Mouse (Mus musculus) limb, embryonic 15.5 days (tissue): ENCODE results near the gene Ddx46. TPM values are rescaled to one million over a fixed set of nuclear protein-coding genes. Genes with fewer than 3 reads are reported as not detected.
A peak's percentile ranks its signal among the peaks of the same experiment; 100 is the strongest.

ENCODE experiments used
- ATAC-seq: fragments of 200-750 bp; cut with Nextera tagmentation; 2 replicates; pipeline ENCODE4 v1.8.0; 2017; ENCODE audit warnings: low read depth, moderate TSS enrichment; ENCODE audit not compliant: insufficient number of reproducible peaks, low FRiP score, low TSS enrichment
- H3K27ac ChIP-seq: fragments of 300-500 bp; sonication (generic); 2 replicates; pipeline ENCODE4 v1.5.1; 2015; ENCODE audit warnings: moderate library complexity, mild to moderate bottlenecking, inconsistent platforms
- H3K27me3 ChIP-seq: fragments of 300-500 bp; sonication (generic); 2 replicates; pipeline ENCODE4 v1.6.1; 2015; ENCODE audit warnings: inconsistent platforms
- H3K36me3 ChIP-seq: fragments of 300-500 bp; sonication (generic); 2 replicates; pipeline ENCODE4 v1.6.1; 2015; ENCODE audit warnings: inconsistent platforms
- H3K4me1 ChIP-seq: fragments of 300-500 bp; sonication (generic); 2 replicates; pipeline ENCODE4 v1.6.1; 2015; ENCODE audit warnings: inconsistent platforms
- H3K4me2 ChIP-seq: fragments of 300-500 bp; sonication (generic); 2 replicates; pipeline ENCODE4 v1.6.1; 2015; ENCODE audit warnings: mild to moderate bottlenecking, inconsistent platforms
- H3K4me3 ChIP-seq: fragments of 300-500 bp; sonication (generic); 2 replicates; pipeline ENCODE4 v1.5.1; 2015; ENCODE audit warnings: mild to moderate bottlenecking, inconsistent platforms
- H3K9ac ChIP-seq: fragments of 300-500 bp; sonication (generic); 2 replicates; pipeline ENCODE4 v1.6.1; 2015; ENCODE audit warnings: inconsistent platforms
- H3K9me3 ChIP-seq: fragments of 300-500 bp; sonication (generic); 2 replicates; pipeline ENCODE4 v1.6.1; 2016; ENCODE audit warnings: inconsistent platforms
- WGBS: fragments of 180-500 bp; shearing (Covaris S2); methylation state at CpG from one replicate; pipeline ENCODE4 v1.1.7; 2015; 5-methylcytosine and 5-hydroxymethylcytosine counted together
- polyA plus RNA-seq: library from polyadenylated mRNA; unstranded; fragments of >200 nt; fragmentation: Nextera tagmentation; extraction: Ambion mirVana; gene quantifications from 2 replicates; pipeline ENCODE4 v1.2.1, GENCODE M21; 2015

The Ddx46 gene
- polyA plus RNA-seq: 30.7 and 33.4 TPM in 2 replicates

GRCm38 (mm10) chr13:55634639-55635127, at the start of gene Ddx46:
Gene Ddx46, plus strand, starts transcription at chr13:55635027.
- Histone ChIP-seq H3K4me3 (peak within 1 kb of the TSS; percentile 98), H3K27me3 (no peaks in the 10 kb centered on the region), H3K36me3 (peaks cover 56% of the 10 kb centered on the region), H3K4me1 (peaks cover 15% of the 10 kb centered on the region), H3K27ac (no peak within 1 kb of the TSS), H3K9ac (peak within 1 kb of the TSS; percentile 93), H3K4me2 (peak within 1 kb of the TSS; percentile 69), H3K9me3 (no peaks in the 10 kb centered on the region)
- peak; percentile 78; the same call in 1 of the 2 replicates for ATAC-seq
- 6% methylated on average over 30 of the region's 30 CpGs for whole genome bisulfite sequencing

DNA sequence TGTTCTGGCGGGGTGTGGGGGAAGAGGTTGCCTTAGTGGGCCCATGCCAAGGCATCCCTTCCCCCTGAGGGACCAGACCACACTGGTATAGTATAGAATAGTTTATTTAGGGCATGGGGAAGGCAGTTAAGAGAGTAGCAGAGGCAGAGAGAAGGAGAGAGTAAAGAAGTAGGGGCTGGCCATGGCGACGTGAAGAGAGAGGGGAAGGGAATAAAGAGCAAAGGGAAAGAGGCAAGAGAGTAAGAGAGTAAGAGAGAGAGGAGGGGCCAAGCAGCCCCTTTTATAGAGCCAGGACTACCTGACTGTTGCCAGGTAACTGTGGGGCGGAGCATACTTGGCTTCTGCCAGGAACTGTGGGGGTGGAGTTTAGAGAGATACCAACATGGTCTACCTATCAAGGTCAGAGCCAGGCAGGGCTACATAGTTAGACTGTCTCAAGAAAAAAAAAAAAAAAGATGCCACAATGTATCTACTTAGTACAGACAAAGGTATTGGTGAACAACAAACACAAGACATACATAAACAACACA, 42.8 kb upstream of the Ddx46 start:
- Histone ChIP-seq H3K4me3 (no peak overlapping the region), H3K9ac (no peak overlapping the region), H3K27me3 (no peaks in the 10 kb centered on the region), H3K4me2 (no peak overlapping the region), H3K27ac (no peak overlapping the region), H3K36me3 (peaks cover 26% of the 10 kb centered on the region), H3K4me1 (peaks cover 11% of the 10 kb centered on the region), H3K9me3 (no peaks in the 10 kb centered on the region)
- ATAC-seq: no peak
- 72% methylated on average over 4 of the region's 4 CpGs for WGBS

DNA sequence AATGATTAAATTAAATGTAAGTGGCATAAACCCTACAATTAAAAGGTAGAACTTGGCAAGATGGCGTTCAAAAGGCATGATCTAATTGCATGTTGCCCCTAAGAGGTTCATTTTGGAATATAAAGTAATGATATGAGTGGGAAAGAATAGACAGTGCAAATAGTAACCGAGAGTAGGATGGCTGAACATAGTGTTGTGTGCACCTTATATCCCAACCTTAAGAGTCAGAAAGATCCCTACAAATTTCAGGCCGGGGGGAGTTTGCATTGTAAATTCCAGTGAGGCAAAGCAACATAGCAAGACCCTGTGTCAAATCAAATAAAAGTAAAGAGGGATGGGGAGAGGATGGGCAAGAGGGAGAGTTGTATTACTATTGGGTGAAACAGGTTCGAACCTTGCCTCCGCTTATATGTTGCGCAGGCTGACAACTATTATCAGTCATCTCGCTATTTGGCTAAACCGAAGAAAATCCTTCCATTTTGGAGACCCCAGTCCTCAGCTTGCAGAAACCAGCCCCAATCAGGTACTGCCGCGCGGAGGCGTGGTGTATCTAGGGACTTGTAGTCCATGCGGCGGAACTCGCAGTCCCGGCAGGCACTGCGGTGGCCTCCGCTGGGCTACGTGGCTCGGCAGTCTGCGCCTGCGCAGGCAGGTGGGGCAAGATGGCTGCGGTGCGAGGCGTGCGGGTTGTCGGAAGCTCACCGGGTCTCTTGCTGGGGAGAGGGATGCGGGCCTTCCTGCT, 42.1 kb upstream of the Ddx46 start:
- Histone ChIP-seq H3K4me1 (peaks cover 11% of the 10 kb centered on the region), H3K27me3 (no peaks in the 10 kb centered on the region), H3K9ac (peak overlapping the region; percentile 80), H3K4me3 (peak overlapping the region; percentile 70), H3K27ac (peak overlapping the region; percentile 74), H3K4me2 (peak overlapping the region; percentile 56), H3K9me3 (no peaks in the 10 kb centered on the region), H3K36me3 (peaks cover 32% of the 10 kb centered on the region)
- 5% methylated on average over 29 of the region's 29 CpGs for WGBS
- peak; percentile 97 for ATAC-seq

DNA sequence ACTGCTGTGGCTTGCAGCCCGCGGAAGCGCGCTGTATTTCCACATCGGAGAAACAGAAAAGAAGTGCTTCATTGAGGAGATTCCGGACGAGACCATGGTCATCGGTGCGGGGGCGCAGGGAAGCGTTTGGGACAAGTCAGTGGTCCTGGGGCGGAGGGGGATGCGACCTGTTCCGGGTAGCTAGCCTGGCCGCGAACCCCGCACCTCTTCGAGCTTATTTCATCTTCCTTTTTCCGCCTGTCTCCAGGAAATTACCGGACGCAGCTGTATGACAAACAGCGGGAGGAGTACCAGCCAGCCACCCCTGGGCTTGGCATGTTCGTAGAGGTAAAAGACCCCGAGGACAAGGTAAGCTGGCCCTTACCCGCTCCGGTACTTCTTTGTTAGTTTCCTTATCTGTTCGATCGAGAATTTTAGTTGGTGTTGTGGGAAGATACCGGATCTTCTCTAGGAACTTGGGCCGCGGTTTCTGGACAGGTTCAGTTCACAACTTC, 41.5 kb upstream of the Ddx46 start:
- Histone ChIP-seq H3K36me3 (peaks cover 39% of the 10 kb centered on the region), H3K4me1 (peaks cover 11% of the 10 kb centered on the region), H3K4me3 (peak overlapping the region; percentile 70), H3K27ac (peak overlapping the region; percentile 74), H3K9ac (peak overlapping the region; percentile 80), H3K4me2 (peak overlapping the region; percentile 56), H3K27me3 (no peaks in the 10 kb centered on the region), H3K9me3 (no peaks in the 10 kb centered on the region)
- ATAC-seq: 0 out of 2 replicates have a peak, but pooled peaks have one; percentile 33
- WGBS: under 1% methylated on average over 31 of the region's 31 CpGs

GRCm38 (mm10) chr13:55595375-55595774, 39.5 kb upstream of the Ddx46 start:
- Histone ChIP-seq H3K27ac (no peak overlapping the region), H3K4me3 (no peak overlapping the region), H3K27me3 (no peaks in the 10 kb centered on the region), H3K9ac (no peak overlapping the region), H3K36me3 (peaks cover 41% of the 10 kb centered on the region), H3K4me2 (no peak overlapping the region), H3K4me1 (peaks cover 16% of the 10 kb centered on the region), H3K9me3 (no peaks in the 10 kb centered on the region)
- 88% methylated on average over 12 of the region's 12 CpGs for WGBS
- no peak for ATAC-seq

- H3K4me1 ChIP-seq: peaks cover 23% of the 10 kb centered on the region
- H3K4me3 ChIP-seq: no peak overlapping the region
- H3K27ac ChIP-seq: no peak overlapping the region
- no peak overlapping the region for H3K9ac ChIP-seq
- 95% methylated on average over 12 of the region's 12 CpGs for WGBS
- no peaks in the 10 kb centered on the region for H3K27me3 ChIP-seq
- H3K9me3 ChIP-seq: no peaks in the 10 kb centered on the region
- H3K36me3 ChIP-seq: peaks cover 41% of the 10 kb centered on the region
- no peak for ATAC-seq
- H3K4me2 ChIP-seq: no peak overlapping the region
Measured at GRCm38 (mm10) chr13:55596802-55597201, 38.0 kb upstream of the Ddx46 start.

DNA sequence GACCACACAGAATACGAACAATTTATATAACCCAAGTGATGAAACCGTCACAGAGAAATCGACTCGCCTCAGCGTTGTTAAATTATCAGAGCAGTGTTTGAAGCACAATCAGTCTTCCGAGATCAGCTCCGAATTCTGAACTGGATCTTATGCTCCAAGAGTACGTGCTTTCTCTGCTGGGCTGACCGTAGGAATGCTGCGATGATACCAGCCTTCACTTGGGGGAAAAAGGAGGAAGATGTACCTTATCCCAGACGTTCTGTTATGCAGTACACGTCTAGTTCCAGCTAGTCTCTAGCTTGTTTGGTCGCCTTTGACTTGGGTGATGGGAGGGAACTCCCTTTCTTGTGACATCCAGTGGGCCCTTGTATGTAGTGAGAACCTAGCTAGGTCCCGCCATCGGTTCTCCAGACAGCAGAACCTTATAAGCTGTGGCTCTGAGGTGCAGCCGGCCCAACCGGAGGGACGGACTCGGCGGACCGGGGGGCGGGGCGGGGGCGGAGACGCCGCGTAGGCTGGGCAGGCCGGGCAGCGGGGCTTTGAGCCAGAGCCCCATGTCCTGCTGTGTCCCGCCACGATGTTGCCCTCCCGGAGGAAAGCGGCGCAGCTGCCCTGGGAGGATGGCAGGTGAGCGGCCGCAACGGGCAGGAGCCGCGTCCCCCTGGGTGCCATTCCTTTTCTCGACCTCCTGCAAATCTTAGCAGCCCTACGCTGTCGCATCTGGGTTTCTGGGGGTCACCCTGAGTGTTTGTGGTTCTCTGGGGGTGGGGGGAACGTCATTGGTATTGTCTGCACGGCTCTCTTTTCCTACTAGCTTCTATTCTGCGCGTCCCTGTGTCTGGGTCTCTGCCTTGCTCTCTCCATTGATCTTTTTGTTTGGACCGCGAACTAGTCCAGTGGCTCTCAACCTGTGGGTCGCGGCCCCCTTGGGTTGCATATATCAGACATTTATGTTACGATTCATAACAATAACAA, 35.0 kb upstream of the Ddx46 start, which contains the start of gene B4galt7:
B4galt7 (plus strand) TSS at position 331 of the 975 bp plus-strand sequence.
- H3K27ac ChIP-seq: peak within 1 kb of the TSS; percentile 50; the same call in 1 of the 2 replicates
- peaks cover 16% of the 10 kb centered on the region for H3K4me1 ChIP-seq
- peak within 1 kb of the TSS; percentile 75 for H3K4me3 ChIP-seq
- peak within 1 kb of the TSS; percentile 67 for H3K9ac ChIP-seq
- no peaks in the 10 kb centered on the region for H3K27me3 ChIP-seq
- peaks cover 53% of the 10 kb centered on the region for H3K36me3 ChIP-seq
- H3K4me2 ChIP-seq: peak within 1 kb of the TSS; percentile 63
- 8% methylated on average over 51 of the region's 51 CpGs for WGBS
- no peaks in the 10 kb centered on the region for H3K9me3 ChIP-seq
- peak; percentile 82 for ATAC-seq

GRCm38 (mm10) chr13:55600657-55601056, 34.2 kb upstream of the Ddx46 start:
- Histone ChIP-seq H3K36me3 (peaks cover 51% of the 10 kb centered on the region), H3K4me2 (peak overlapping the region; percentile 63)
- WGBS: 21% methylated on average over 9 of the region's 9 CpGs

DNA sequence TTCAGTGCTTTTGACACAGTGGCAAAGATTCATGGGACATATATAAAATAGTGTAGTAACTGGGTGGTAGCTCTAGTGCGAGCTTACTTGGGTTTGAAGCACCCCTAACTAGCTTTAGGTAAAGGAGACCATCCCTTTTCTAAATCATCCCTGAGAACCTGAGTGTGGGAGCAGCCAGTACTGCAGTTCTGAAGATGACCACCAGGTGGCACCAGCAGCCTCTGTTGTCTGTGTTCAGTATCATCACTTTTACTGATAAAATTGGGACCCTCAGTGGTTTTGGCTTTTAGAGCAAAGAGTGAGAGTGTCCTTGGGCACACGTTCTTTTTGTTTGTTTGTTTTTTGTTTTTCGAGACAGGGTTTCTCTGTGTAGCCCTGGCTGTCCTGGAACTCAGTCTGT, 33.2 kb upstream of the Ddx46 start:
- no peak for ATAC-seq

More at GRCm38 (mm10) chr13:55600657-55601056, 34.2 kb upstream of the Ddx46 start:
- no peaks in the 10 kb centered on the region for H3K27me3 ChIP-seq
- ATAC-seq: no peak
- no peak overlapping the region for H3K27ac ChIP-seq
- H3K9me3 ChIP-seq: no peaks in the 10 kb centered on the region
- H3K4me3 ChIP-seq: peak overlapping the region; percentile 75
- H3K4me1 ChIP-seq: peaks cover 16% of the 10 kb centered on the region
- H3K9ac ChIP-seq: peak overlapping the region; percentile 67

GRCm38 (mm10) chr13:55604606-55605005, 30.2 kb upstream of the Ddx46 start:
- Histone ChIP-seq H3K27ac (no peak overlapping the region), H3K4me3 (no peak overlapping the region), H3K9ac (no peak overlapping the region), H3K4me2 (no peak overlapping the region), H3K4me1 (peaks cover 12% of the 10 kb centered on the region), H3K36me3 (peaks cover 62% of the 10 kb centered on the region), H3K27me3 (no peaks in the 10 kb centered on the region), H3K9me3 (no peaks in the 10 kb centered on the region)
- no peak for ATAC-seq
- WGBS: 86% methylated on average over 3 of the region's 3 CpGs

More for the DNA sequence above, 33.2 kb upstream of the Ddx46 start:
- no peaks in the 10 kb centered on the region for H3K9me3 ChIP-seq
- H3K9ac ChIP-seq: no peak overlapping the region
- no peak overlapping the region for H3K27ac ChIP-seq
- peaks cover 50% of the 10 kb centered on the region for H3K36me3 ChIP-seq
- H3K4me2 ChIP-seq: no peak overlapping the region
- WGBS: 9% methylated on average over 3 of the region's 3 CpGs
- H3K4me3 ChIP-seq: no peak overlapping the region
- H3K27me3 ChIP-seq: no peaks in the 10 kb centered on the region
- peaks cover 16% of the 10 kb centered on the region for H3K4me1 ChIP-seq

GRCm38 (mm10) chr13:55606899-55607623, 27.8 kb upstream of the Ddx46 start:
- Histone ChIP-seq H3K4me2 (no peak overlapping the region), H3K36me3 (peaks cover 77% of the 10 kb centered on the region), H3K4me3 (no peak overlapping the region), H3K27me3 (no peaks in the 10 kb centered on the region), H3K9ac (no peak overlapping the region), H3K9me3 (no peaks in the 10 kb centered on the region), H3K4me1 (peaks cover 4% of the 10 kb centered on the region; the same call in 1 of the 2 replicates), H3K27ac (no peak overlapping the region)
- 77% methylated on average over 10 of the region's 10 CpGs for WGBS
- ATAC-seq: no peak
